Mouse (Mus musculus) testis, postnatal 10 days (tissue): ENCODE measurements around the gene Sec16a.

ENCODE experiments used
- DNase-seq: peaks from one replicate; pipeline ENCODE4 v3.0.0; 2021; ENCODE audit warnings: low spot score

Sec16a gene

DNA sequence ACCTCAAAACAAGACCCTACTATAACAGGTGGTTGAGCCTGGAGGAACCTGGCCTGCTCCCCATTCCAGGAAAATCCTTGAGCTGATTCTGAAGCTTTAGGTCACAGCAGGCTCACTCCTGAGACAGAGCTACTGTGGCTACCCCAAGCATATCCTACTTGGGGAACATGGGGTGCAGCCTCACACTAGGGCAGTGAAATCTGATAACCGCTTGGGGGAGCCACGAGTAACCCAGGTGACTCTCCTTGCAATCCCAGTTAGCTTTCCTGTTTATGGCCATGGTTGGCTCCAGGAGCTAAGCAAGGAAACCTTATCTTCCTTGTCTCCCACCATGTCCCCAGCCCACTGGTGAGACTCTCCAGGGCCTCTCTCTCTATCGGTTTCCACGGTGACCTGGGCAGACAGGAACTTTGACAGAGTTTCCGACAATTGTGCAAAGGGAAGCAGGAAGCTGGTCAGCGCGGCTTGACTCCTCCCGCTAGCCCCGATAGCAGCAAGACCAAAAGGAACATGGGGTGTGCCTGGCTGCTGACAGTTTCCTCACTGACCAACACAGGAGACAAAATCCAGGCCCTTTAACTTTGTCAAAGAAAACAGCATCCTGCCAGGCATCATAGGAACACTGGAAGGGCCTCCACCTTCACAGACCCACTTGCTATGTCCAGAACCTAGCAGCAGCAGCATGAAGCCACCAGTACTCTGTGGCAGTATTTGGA lies 29.9 kb upstream of the Sec16a start:
- DNase-seq = no peak

- no peak for DNase-seq
Observed at GRCm38 (mm10) chr2:26472312-26473090, 27.5 kb upstream of the Sec16a start.

GRCm38 (mm10) chr2:26471652-26472285 lies 26.8 kb upstream of the Sec16a start:
- DNase-seq = no peak

DNA sequence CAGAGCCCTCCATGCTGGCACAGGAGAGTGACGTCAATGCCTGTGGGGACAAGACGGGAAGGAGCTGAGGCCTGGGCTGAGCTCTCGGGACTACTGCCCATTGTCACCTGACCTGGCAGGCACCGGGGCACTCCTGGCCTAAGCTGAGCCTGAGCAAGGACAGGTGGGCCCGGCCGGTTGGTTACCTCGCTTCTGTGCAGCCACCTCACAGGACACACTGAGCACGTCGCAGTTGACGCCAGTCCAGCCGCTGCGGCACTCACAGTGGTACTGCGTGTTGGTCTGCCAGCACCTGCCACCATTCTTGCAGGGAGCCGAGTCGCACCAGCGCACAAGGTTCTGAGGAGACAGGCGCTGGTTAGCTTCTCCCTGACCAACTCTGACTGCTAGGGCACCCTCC lies 26.0 kb upstream of the Sec16a start:
- no peak for DNase-seq

DNA sequence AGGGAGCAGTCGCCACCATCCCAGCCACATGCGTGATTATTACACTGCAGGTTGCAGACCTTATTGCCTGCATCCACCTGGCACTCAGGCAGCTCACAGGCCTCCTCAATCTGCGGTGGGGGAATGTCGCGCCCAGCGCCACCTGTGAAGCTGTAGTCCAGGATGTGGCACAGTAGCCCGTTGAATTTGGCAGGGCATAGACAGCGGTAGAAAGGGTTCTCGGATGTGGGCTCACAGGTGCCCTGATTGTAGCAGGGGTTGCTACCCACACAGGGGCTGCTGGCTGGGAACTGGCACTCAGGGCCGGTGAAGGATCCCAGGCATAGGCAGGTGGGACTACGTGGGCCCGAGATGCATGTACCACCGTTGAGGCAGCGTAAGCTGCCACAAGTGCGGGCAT lies 23.4 kb upstream of the Sec16a start:
- DNase-seq = no peak

GRCm38 (mm10) chr2:26463412-26463811 lies 18.4 kb upstream of the Sec16a start:
- no peak for DNase-seq

- DNase-seq = no peak
Observed at GRCm38 (mm10) chr2:26462980-26463379, 18.0 kb upstream of the Sec16a start.

DNA sequence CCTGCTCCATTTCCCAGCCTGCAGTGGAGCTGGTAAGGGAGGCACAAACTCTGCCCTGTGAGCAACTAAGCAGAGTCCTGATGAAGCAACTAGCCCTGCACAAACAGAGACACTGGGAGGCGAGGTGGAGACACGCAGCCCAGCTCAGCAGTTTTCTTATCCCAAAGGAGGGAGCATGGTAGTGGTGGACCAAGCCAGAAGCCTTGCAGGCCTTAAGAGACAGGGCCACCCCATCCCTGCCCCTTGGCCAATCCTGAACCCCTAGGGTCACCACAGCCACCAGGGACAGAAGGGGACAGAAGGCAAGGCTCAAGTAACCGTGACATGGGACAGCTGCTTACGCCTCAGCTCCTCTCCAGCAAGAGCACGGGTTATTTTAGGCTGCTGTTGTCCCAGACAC lies 16.7 kb upstream of the Sec16a start:
- no peak for DNase-seq

GRCm38 (mm10) chr2:26460837-26461236 lies 15.8 kb upstream of the Sec16a start:
- no peak for DNase-seq

DNA sequence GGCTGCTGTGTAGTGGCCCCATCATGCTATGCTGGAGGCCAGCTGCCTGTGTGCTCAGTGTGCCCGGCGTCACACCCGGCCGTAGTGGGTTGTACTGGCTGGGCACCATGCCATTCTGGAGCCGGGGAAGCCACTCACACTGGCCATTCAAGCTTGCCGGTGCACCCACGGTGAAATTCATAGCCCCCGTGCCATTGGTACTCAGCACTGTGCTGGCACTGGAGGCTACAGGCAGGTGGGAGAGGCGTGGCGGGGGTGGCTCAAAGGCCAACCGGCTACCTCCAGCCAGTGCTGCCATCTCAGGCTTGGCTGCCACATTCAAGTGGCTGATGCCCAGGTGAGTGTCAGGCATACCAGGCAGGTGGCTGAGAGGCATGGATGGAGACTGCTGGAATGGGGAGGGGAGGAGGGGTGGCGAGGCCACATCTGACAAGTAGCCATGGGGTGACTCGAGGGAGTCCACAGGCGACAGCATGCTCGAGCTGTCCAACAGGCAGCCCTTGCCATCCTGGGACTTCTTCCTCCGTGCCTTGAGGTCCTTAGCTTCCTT lies 15.2 kb upstream of the Sec16a start:
- no peak for DNase-seq

GRCm38 (mm10) chr2:26459478-26459877 lies 14.5 kb upstream of the Sec16a start:
- DNase-seq = no peak

DNA sequence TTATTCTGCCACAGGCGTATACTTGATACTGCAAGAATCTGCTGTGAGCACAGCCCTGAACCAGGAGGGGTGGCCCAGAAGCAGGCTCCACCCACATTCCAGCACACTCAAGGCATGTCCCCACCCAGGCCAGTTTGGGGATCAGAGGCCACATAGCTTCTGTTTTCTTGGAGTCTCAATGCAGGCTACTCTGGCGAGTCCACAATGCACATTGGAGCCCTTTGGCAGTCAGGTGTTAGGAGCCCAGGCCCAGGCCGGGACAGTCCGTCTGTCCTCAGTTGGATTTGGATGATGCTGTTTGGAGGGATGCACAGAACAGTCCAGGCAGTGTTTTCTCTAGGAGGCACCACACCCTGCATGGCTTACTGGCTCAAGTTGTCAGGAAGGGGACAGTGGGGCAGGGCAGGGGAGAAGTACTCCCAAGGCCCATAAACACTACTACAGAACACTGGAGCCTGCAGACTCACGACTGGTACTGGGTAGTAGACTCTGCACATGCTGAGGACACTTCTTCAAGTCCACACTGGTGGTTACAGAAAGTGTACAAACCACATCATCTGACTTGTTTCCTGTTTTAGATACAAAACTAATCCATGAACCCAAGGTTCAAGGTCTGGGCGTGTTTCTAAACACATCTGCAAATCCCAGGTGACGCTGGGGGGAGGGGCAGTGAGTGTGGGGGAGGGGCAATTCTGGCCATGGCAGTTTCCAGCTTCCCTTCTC lies 13.5 kb upstream of the Sec16a start:
- DNase-seq = peak; percentile 66

DNA sequence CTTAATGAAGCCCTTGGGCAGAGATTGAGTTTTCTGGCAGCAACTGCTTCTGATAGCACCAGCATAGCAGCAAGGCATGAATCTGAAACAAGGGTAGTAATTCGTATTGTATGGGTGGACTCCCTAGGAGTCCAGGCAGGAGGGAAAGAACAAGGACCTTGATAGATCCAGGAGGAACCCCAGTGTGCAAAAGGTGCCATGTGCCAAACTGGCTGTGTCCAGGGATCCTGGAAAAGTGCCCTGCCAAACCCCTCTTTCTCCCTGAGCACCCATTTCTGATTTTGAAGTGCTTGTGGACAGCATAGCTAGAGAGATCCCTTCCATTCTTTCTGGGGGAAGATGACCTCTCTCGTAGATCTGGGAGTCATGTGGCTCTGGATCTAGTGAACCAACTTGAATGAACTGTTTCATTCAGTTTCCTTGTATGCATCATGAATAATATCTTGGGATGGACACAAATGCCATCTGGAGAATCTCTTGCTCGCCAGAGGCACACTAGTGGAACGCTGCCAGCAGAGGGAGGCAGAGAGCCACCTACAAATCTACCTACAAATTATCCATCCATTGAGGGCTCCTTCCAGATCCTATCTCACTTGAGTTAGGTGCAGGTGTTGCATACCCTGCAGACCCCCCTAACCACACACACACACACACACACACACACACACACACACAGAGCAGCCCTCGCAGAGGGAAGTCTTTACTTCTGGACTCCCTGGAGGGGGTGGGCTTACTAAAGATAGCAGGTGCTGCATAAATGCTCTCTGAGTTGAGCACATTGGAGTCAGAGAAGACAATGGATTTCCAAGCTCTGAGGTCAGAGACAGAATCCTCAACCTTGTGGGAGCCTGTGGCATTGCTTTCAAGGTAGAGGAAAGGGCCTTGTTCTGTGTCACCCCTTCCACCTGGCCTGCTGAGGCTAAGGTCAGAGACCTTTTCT lies 4.4 kb upstream of the Sec16a start:
- DNase-seq = peak; percentile 87

- no peak for DNase-seq
Observed at GRCm38 (mm10) chr2:26447451-26447850, 2.4 kb upstream of the Sec16a start.

GRCm38 (mm10) chr2:26446671-26447070 lies 1.7 kb upstream of the Sec16a start:
- DNase-seq = no peak

DNA sequence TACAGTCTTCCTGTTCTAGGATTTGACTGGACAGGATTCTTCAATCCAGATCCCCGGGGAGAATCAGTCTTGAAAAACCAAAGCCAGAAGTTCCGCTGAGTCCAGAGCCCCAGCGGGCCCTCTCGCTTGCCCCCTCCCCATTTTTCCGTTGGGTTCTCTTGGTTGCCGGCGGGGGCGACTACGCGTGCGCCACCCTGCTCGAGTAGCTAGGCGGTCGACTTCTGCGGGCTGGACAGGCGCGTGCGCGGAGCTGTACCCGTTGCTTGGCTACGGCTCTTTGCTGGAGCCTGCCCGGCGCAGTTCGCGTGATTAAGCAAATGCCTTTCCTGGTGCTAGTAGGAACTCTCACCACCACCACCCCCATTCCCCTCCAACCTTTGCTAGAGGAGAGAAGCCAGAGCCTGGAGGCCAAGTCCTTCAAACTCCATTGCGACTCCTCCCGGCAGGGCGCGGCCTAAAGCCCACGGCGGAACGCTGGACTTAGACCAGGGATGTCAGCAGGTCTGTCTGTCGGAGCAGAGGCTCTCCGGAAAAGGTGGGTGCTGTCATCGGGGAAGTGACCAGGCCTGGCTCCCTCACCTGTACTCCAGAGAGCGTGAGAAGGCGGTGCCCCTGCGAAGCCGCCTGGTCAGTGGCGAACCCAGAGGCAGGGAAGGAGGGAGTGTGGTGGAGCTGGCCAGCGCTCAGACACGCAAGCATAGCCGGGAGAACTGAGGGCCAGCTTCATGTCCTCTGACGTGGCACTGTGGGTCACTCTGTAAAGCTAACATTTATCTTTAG lies 840 bp upstream of the Sec16a start:
- DNase-seq = peak; percentile 91

- DNase-seq = no peak
Observed at GRCm38 (mm10) chr2:26444368-26444767, 648 bp downstream of the Sec16a start.

GRCm38 (mm10) chr2:26443876-26444275 lies 1.1 kb downstream of the Sec16a start:
- no peak for DNase-seq

DNA sequence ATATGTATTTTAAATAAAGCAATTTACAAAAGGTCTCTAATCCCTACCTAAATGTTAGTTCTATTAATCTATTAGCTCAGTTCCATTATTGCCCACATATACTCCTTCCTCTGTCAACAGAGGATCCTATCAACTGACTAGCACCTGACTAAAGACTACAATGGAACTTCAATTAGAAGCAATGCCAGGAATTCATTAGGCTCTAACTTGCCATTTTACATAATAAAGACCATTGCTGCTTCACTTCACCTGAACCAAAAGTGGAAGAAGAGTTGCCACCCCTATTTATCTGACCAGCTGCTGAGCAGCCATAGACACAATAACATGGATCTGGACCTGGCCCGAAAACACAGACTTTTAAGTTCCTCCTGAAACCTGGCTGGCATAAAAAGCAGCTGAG lies 2.2 kb downstream of the Sec16a start:
- DNase-seq = no peak

- no peak for DNase-seq
Observed at GRCm38 (mm10) chr2:26441688-26442087, 3.3 kb downstream of the Sec16a start.
